Mouse (Mus musculus): ENCODE measurements around the gene Tesc. TPM values are rescaled to one million over a fixed set of nuclear protein-coding genes. Genes with fewer than 3 reads are reported as not detected.

Gene Tesc
- polyA plus RNA-seq, 1 experiment = 940 TPM

DNA sequence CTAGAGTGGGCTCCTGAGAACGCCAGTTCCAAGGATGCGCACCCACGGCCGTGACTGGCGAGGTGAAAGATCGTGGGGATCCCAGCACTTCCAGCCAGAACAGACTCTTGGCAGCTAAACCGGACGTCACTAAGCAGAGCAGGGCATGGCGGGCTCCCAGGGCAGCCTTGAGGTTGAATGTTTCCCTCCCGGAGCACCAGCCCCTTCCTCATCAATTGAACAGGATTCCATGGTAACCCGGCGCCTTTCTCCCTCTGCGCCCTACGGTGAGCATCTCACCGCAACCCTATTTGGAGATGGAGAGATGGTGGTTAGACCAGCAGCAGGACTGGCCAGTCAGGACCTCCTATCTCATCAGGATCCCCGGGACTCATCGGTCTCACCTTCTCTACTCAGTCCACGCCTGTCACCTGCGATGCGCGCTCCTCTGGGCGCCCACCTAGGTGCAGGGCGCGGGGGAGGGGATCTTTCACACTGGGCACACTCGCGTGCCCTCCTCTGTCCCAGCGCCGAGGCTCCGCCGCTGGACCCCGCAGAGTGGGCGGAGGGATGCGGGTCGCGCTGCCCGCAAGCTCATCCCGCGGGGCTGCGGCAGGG lies 344 bp upstream of the Tesc start:
- Histone ChIP-seq H3K9me3 (no peaks in the 10 kb centered on the region), H3K36me3 (replicated peaks; ENCODE audit: low read length) (peaks cover 20% of the 10 kb centered on the region), H3K27me3 (replicated peaks) (peaks cover 29% of the 10 kb centered on the region), H3K4me3 (replicated peaks) (peak overlapping the region; percentile 100), H3K4me1 (peaks cover 76% of the 10 kb centered on the region)
- TF ChIP-seq GATA1 (IDR thresholded peaks at IDR 0.05; ENCODE audit: borderline replicate concordance, low read length) (no peak), FLI1 (IDR thresholded peaks at IDR 0.05; ENCODE audit: low read length) (no peak; the same call in 1 of the 2 replicates)

DNA sequence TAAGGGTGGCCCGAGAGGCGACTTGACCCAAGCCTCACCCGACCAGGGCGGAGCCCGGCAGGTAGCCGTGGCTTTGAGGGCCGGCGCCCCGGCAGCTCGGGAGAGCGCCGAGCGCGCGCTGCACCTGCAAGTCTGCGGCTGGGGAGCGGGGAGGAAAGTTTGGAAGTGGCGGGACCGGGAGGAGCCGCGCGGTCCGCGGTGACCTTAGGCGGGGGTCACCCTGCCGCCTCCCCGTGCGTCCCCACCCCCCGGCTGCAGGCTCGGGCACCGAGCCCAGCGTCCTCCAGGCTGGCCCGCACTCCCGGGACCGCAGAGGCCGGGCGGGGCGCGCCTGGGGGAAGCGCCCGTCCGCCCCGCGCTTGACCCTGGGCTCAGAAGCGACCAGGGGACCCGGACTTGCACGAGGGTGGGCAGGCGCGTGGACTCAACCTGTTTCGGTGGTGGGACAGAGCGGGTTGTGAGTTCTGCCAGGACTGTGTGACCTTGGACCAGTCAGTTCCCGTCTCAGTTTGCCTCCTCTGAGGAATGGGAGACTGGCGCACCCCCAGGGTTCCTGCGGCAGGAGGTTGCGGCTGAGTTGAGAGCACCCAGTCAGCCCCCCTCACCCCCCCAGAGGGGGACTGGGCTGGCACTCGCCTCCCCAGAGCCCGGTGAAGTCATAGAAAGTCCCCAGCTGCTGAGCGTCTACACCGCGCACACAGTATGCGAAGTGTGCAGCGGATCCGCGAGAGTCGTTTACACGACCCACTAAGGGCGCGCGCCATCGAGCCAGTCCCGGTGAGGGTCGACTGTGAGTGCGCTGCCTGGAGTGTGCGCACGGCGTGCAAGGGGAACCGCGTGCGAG lies 870 bp downstream of the Tesc start:
- Histone ChIP-seq H3K4me3 (replicated peaks) (peak overlapping the region; percentile 100), H3K27me3 (replicated peaks) (peaks cover 24% of the 10 kb centered on the region), H3K36me3 (replicated peaks; ENCODE audit: low read length) (peaks cover 28% of the 10 kb centered on the region), H3K4me1 (peaks cover 79% of the 10 kb centered on the region), H3K9me3 (no peaks in the 10 kb centered on the region)
- no peak for TF ChIP-seq FLI1 (IDR thresholded peaks at IDR 0.05; ENCODE audit: low read length)
- TF ChIP-seq GATA1 (IDR thresholded peaks at IDR 0.05; ENCODE audit: borderline replicate concordance, low read length) = no peak

DNA sequence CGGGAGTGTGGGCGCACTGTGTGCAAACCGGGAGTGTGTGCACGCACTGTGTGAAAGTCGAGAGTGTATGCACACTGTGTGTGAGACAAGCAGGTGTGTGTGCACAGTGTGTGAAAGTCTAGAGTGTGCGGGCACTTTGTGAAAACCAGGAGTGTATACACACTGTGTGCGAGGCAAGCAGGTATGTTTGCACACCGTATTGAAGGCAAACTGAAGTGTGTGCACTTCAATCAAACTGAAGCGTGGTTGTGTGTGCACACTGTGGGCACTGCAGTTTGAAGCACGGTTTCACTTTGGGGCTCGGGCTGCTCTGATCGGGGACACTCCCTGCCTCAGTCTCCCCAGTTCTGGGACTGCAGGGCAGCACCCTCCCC lies 1.5 kb downstream of the Tesc start:
- TF ChIP-seq GATA1 (IDR thresholded peaks at IDR 0.05; ENCODE audit: borderline replicate concordance, low read length) (no peak), FLI1 (IDR thresholded peaks at IDR 0.05; ENCODE audit: low read length) (no peak)
- Histone ChIP-seq H3K9me3 (no peaks in the 10 kb centered on the region), H3K4me1 (peaks cover 85% of the 10 kb centered on the region), H3K4me3 (replicated peaks) (peak overlapping the region; percentile 100), H3K36me3 (replicated peaks; ENCODE audit: low read length) (peaks cover 34% of the 10 kb centered on the region), H3K27me3 (replicated peaks) (peaks cover 24% of the 10 kb centered on the region)

DNA sequence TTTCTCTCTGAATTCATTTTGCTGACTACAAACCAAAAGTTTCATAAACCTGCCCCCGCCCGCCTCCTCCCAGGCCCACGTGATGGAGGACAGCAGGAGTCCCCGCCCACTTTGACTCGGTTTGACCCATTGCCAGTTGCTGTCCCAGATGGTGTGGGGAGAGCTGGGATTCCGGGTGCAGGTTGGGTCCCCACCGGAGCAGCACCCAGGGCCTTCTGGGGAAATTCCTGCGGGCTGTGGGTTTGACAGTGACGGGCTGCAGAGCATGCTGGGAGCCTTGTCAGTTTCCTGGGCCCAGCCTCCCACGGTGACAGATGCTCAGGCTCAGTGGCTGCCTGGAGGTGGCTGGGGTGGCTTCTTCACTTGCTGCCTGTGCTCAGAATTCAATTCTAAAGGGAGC lies 1.9 kb downstream of the Tesc start:
- TF ChIP-seq GATA1 (IDR thresholded peaks at IDR 0.05; ENCODE audit: borderline replicate concordance, low read length) (no peak), FLI1 (IDR thresholded peaks at IDR 0.05; ENCODE audit: low read length) (no peak)
- Histone ChIP-seq H3K9me3 (no peaks in the 10 kb centered on the region), H3K36me3 (replicated peaks; ENCODE audit: low read length) (peaks cover 38% of the 10 kb centered on the region), H3K4me1 (peaks cover 86% of the 10 kb centered on the region), H3K27me3 (replicated peaks) (peaks cover 22% of the 10 kb centered on the region), H3K4me3 (replicated peaks) (peak overlapping the region; percentile 100)

DNA sequence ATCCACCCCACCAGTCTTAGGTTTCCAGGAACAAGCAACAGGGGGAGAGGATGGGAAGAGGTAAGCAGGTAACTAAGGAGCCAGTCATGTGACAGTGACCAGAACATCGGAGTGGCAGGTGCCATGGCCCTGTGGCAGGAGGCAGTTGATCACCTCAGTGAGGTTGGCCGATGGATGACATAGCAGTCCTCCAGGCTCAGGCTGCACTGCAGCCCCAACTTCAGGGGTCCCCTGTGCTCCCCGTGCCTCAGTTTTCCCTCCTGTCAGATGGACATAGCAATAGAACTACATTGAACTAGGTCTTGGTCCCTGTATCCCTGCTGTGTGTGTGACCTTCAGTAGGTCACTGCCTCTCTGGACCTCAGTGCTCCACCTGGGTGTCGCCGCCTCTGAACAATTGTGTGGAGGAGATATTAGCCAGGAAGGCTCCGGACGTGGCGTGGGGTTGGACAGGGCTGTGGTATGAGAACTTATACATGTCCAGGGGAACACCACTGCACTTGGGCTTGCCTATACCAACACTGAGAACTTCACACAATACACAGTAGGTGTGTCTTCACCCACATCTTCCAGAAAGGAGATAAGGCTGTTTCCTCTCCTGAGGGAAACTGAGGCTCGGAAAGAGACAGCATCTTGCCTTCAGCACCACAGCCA lies 2.6 kb downstream of the Tesc start:
- Histone ChIP-seq H3K27me3 (replicated peaks) (peaks cover 22% of the 10 kb centered on the region), H3K4me1 (peaks cover 91% of the 10 kb centered on the region)

DNA sequence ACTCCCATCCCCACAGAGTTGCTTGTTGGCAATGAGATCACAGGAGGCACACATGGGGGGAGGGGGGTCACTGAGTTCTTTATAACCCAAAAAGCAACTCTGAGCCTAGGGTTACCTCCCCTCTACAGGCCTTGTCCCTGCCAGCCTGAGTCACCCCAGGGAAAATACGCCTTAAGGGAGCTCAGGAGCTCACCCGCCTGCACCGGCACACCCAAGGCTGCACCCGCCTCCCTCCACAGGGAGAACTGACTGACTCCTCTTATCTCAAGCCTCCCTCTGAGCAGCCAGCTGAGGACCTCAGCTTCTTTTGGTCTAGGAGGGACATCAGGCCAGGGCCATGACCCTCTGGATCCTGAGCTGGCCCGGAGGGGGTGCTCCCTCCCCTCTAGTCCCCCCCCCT lies 3.5 kb downstream of the Tesc start:
- TF ChIP-seq FLI1 (IDR thresholded peaks at IDR 0.05; ENCODE audit: low read length) = no peak
- TF ChIP-seq GATA1 (IDR thresholded peaks at IDR 0.05; ENCODE audit: borderline replicate concordance, low read length) = no peak
- Histone ChIP-seq H3K4me1 (peaks cover 88% of the 10 kb centered on the region), H3K27me3 (replicated peaks) (peaks cover 15% of the 10 kb centered on the region), H3K4me3 (replicated peaks) (peak overlapping the region; percentile 100), H3K36me3 (replicated peaks; ENCODE audit: low read length) (peaks cover 46% of the 10 kb centered on the region), H3K9me3 (no peaks in the 10 kb centered on the region)

More for the DNA sequence above, 2.6 kb downstream of the Tesc start:
- Histone ChIP-seq H3K36me3 (replicated peaks; ENCODE audit: low read length) (peaks cover 43% of the 10 kb centered on the region), H3K9me3 (no peaks in the 10 kb centered on the region), H3K4me3 (replicated peaks) (peak overlapping the region; percentile 100)
- TF ChIP-seq GATA1 (IDR thresholded peaks at IDR 0.05; ENCODE audit: borderline replicate concordance, low read length) (no peak), FLI1 (IDR thresholded peaks at IDR 0.05; ENCODE audit: low read length) (no peak)

DNA sequence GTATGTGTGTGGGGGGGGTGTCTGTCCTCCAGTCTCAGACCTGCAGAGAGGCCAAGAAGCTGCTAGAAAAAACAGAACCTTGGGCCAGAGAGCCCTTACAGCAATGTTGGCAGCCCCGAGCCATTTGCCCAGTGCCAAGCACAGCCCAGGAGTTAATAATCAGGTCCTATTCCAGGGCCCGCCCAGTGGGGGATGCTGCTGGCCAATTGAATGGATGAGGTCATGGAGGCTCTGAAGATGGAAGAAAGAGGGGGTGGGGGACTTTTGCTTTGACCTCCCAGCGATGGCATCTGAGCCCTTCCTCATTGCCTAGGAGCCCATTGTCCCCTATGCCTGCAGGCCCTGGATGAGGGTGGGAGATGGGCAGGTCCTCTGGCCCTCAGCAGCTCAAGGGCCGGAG lies 4.0 kb downstream of the Tesc start:
- Histone ChIP-seq H3K4me3 (replicated peaks) (peak overlapping the region; percentile 100), H3K9me3 (no peaks in the 10 kb centered on the region), H3K36me3 (replicated peaks; ENCODE audit: low read length) (peaks cover 50% of the 10 kb centered on the region), H3K27me3 (replicated peaks) (peaks cover 11% of the 10 kb centered on the region), H3K4me1 (peaks cover 88% of the 10 kb centered on the region)
- no peak for TF ChIP-seq FLI1 (IDR thresholded peaks at IDR 0.05; ENCODE audit: low read length)
- no peak for TF ChIP-seq GATA1 (IDR thresholded peaks at IDR 0.05; ENCODE audit: borderline replicate concordance, low read length)

DNA sequence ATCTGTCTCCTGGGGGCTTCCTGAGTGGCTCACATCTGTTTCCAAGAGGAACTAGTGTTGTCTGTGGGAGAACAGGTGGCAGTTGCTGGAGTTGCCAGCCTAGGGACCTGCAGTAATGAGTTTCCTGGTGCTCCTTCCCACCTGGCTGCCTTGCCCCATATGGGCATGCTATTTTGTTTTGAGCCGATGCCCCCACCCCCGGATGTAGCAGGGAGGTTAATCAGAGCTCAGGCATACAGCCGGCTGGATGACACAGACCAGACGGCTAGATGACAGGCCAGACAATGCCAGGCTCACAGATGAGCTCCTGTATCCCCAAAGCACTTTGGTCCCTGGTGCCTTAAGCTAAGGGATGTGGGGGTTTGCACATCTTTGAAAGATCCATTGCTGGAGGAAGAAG lies 5.8 kb downstream of the Tesc start:
- H3K36me3 ChIP-seq (replicated peaks; ENCODE audit: low read length) = peaks cover 65% of the 10 kb centered on the region
- H3K4me3 ChIP-seq (replicated peaks) = peak overlapping the region; percentile 64
- H3K27me3 ChIP-seq (replicated peaks) = no peaks in the 10 kb centered on the region
- H3K4me1 ChIP-seq = peaks cover 93% of the 10 kb centered on the region
- no peak for TF ChIP-seq GATA1 (IDR thresholded peaks at IDR 0.05; ENCODE audit: borderline replicate concordance, low read length)
- TF ChIP-seq FLI1 (IDR thresholded peaks at IDR 0.05; ENCODE audit: low read length) = no peak
- no peaks in the 10 kb centered on the region for H3K9me3 ChIP-seq

DNA sequence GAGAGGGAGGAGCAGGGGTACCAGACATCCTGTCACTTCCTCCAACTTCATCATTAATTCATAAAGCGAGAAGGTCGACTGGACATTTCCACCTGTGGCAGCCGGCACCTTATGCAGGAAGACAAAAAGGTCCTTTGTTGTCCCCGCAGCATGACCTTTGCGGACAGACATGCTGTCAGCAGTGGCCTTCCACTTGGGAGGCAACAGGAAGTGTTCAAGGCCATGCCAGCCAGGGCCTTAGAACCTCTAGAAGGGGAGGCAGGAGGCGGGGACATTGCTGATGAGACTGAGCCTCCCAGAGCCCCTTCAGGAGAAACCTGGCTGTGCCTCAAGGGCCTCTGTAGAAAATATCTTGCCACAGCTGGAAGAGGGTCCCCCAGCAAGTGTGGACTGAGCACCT lies 6.2 kb downstream of the Tesc start:
- Histone ChIP-seq H3K4me3 (replicated peaks) (peak overlapping the region; percentile 64), H3K27me3 (replicated peaks) (no peaks in the 10 kb centered on the region), H3K9me3 (no peaks in the 10 kb centered on the region), H3K36me3 (replicated peaks; ENCODE audit: low read length) (peaks cover 69% of the 10 kb centered on the region), H3K4me1 (peaks cover 93% of the 10 kb centered on the region)
- TF ChIP-seq GATA1 (IDR thresholded peaks at IDR 0.05; ENCODE audit: borderline replicate concordance, low read length) = no peak
- no peak for TF ChIP-seq FLI1 (IDR thresholded peaks at IDR 0.05; ENCODE audit: low read length)

DNA sequence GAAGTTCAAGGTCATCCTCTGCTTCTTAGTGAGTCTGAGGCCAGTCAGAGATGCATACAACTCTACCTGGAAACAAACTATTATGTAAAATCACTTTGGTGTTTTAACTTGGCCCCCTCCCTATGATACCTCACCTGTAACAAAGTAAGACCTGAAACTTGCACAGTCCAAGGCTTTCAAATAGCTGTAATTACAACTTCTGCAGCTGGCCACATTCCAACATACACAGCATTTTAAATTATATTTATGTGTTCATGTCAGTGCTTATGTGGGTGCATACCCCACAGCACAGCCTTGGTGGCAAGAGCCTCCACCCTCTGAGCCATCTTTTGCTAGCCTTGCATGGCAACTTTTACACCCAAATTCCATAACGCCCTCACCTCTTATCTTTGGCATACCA lies 7.1 kb downstream of the Tesc start:
- Histone ChIP-seq H3K9me3 (no peaks in the 10 kb centered on the region), H3K4me3 (replicated peaks) (no peak overlapping the region), H3K36me3 (replicated peaks; ENCODE audit: low read length) (peaks cover 77% of the 10 kb centered on the region), H3K27me3 (replicated peaks) (no peaks in the 10 kb centered on the region), H3K4me1 (peaks cover 93% of the 10 kb centered on the region)
- TF ChIP-seq GATA1 (IDR thresholded peaks at IDR 0.05; ENCODE audit: borderline replicate concordance, low read length) (no peak), FLI1 (IDR thresholded peaks at IDR 0.05; ENCODE audit: low read length) (no peak)

Measured in megakaryocyte, embryonic 14.5 days (primary cell).